Mouse (Mus musculus) macrophage (primary cell): Measurements from ENCODE around the gene Zfp612. TPM values are rescaled to one million over a fixed set of nuclear protein-coding genes. Genes with fewer than 3 reads are reported as not detected.

Experiments used
- H3K27ac ChIP-seq: fragments of 350-480 bp; formaldehyde crosslinking; 2 replicates; pipeline ENCODE4 v1.9.0; 2021
- H3K36me3 ChIP-seq: fragments of 350-480 bp; formaldehyde crosslinking; 2 replicates; pipeline ENCODE4 v1.9.0; 2021; ENCODE audit errors: inconsistent target
- H3K4me3 ChIP-seq: fragments of 350-480 bp; formaldehyde crosslinking; 2 replicates; pipeline ENCODE4 v1.9.0; 2021; ENCODE audit errors: inconsistent target
- H3K79me2 ChIP-seq: fragments of 350-480 bp; formaldehyde crosslinking; 2 replicates; pipeline ENCODE4 v1.9.0; 2021; ENCODE audit errors: inconsistent target
- WGBS: methylation state at CpG from one replicate; pipeline ENCODE4 v1.1.7; 2026; ENCODE audit warnings: inconsistent platforms; ENCODE audit not compliant: missing documents; 5-methylcytosine and 5-hydroxymethylcytosine counted together
- polyA plus RNA-seq: library from polyadenylated mRNA; stranded (reverse); fragments of 250-400 nt; gene quantifications from 3 replicates; pipeline ENCODE4 v1.2.4, GENCODE M21; 2018; ENCODE audit warnings: inconsistent platforms

Gene Zfp612
- polyA plus RNA-seq, 1 experiment from 2014 or later: not detected

- WGBS: 89% methylated on average over 8 of the region's 8 CpGs
- H3K27ac ChIP-seq: no peak overlapping the region
Observed at GRCm38 (mm10) chr8:110074496-110074895, 5.0 kb upstream of the Zfp612 start.

GRCm38 (mm10) chr8:110082416-110083105, 3.0 kb downstream of the Zfp612 start:
- H3K27ac ChIP-seq: no peak overlapping the region
- H3K36me3 ChIP-seq: no peaks in the 10 kb centered on the region
- 88% methylated on average over 10 of the region's 11 CpGs for WGBS
- no peak overlapping the region for H3K4me3 ChIP-seq
- H3K79me2 ChIP-seq: no peaks in the 10 kb centered on the region

More at GRCm38 (mm10) chr8:110074496-110074895, 5.0 kb upstream of the Zfp612 start:
- Histone ChIP-seq H3K4me3 (no peak overlapping the region), H3K79me2 (no peaks in the 10 kb centered on the region), H3K36me3 (no peaks in the 10 kb centered on the region)

GRCm38 (mm10) chr8:110091869-110092268, 12.3 kb downstream of the Zfp612 start:
- Histone ChIP-seq H3K79me2 (no peaks in the 10 kb centered on the region), H3K4me3 (no peak overlapping the region), H3K27ac (no peak overlapping the region), H3K36me3 (no peaks in the 10 kb centered on the region)
- 65% methylated on average over 1 of the region's 1 CpGs for WGBS

GRCm38 (mm10) chr8:110100907-110101306, 21.4 kb downstream of the Zfp612 start, which contains the start of gene Gm21964:
Gene Gm21964, plus strand, starts transcription at chr8:110101207.
- WGBS: 89% methylated on average over 7 of the region's 12 CpGs
- Histone ChIP-seq H3K4me3 (no peak within 1 kb of the TSS), H3K27ac (no peak within 1 kb of the TSS), H3K79me2 (no peaks in the 10 kb centered on the region), H3K36me3 (no peaks in the 10 kb centered on the region)

GRCm38 (mm10) chr8:110101676-110102075, 22.1 kb downstream of the Zfp612 start:
- Histone ChIP-seq H3K79me2 (no peaks in the 10 kb centered on the region), H3K36me3 (no peaks in the 10 kb centered on the region), H3K4me3 (no peak overlapping the region), H3K27ac (no peak overlapping the region)
- WGBS: 93% methylated on average over 14 of the region's 15 CpGs

- no peak within 1 kb of the TSS for H3K4me3 ChIP-seq
- 71% methylated on average over 3 of the region's 3 CpGs for WGBS
- H3K36me3 ChIP-seq: no peaks in the 10 kb centered on the region
- H3K79me2 ChIP-seq: no peaks in the 10 kb centered on the region
- no peak within 1 kb of the TSS for H3K27ac ChIP-seq
Observed at GRCm38 (mm10) chr8:110102653-110103052, 23.1 kb downstream of the Zfp612 start, which contains the start of gene Gm17720. Gene Gm17720, minus strand, starts transcription at chr8:110102753.

- Histone ChIP-seq H3K4me3 (no peak overlapping the region), H3K36me3 (no peaks in the 10 kb centered on the region), H3K79me2 (no peaks in the 10 kb centered on the region), H3K27ac (no peak overlapping the region)
- 55% methylated on average over 6 of the region's 6 CpGs for WGBS
Observed at GRCm38 (mm10) chr8:110119715-110120114, 40.2 kb downstream of the Zfp612 start.

GRCm38 (mm10) chr8:110130537-110130936, 51.0 kb downstream of the Zfp612 start:
- H3K4me3 ChIP-seq: no peak overlapping the region
- no peaks in the 10 kb centered on the region for H3K36me3 ChIP-seq
- no peaks in the 10 kb centered on the region for H3K79me2 ChIP-seq
- 26% methylated on average over 13 of the region's 13 CpGs for WGBS
- H3K27ac ChIP-seq: no peak overlapping the region

GRCm38 (mm10) chr8:110134236-110134635, 54.7 kb downstream of the Zfp612 start:
- Histone ChIP-seq H3K27ac (no peak overlapping the region), H3K79me2 (no peaks in the 10 kb centered on the region), H3K36me3 (no peaks in the 10 kb centered on the region), H3K4me3 (no peak overlapping the region)
- WGBS: 94% methylated on average over 8 of the region's 8 CpGs

GRCm38 (mm10) chr8:110135515-110135914, 56.0 kb downstream of the Zfp612 start:
- Histone ChIP-seq H3K79me2 (no peaks in the 10 kb centered on the region), H3K36me3 (no peaks in the 10 kb centered on the region), H3K4me3 (no peak overlapping the region), H3K27ac (no peak overlapping the region)
- WGBS: 90% methylated on average over 7 of the region's 7 CpGs

- Histone ChIP-seq H3K4me3 (no peak overlapping the region), H3K27ac (no peak overlapping the region), H3K36me3 (no peaks in the 10 kb centered on the region), H3K79me2 (no peaks in the 10 kb centered on the region)
- WGBS: 29% methylated on average over 3 of the region's 3 CpGs
Observed at GRCm38 (mm10) chr8:110140156-110140555, 60.6 kb downstream of the Zfp612 start.

- H3K4me3 ChIP-seq: no peak overlapping the region
- H3K79me2 ChIP-seq: no peaks in the 10 kb centered on the region
- no peaks in the 10 kb centered on the region for H3K36me3 ChIP-seq
- 74% methylated on average over 4 of the region's 4 CpGs for WGBS
- H3K27ac ChIP-seq: no peak overlapping the region
Observed at GRCm38 (mm10) chr8:110140770-110141169, 61.2 kb downstream of the Zfp612 start.

Other genes starting within 250 kb of the Zfp612 start
- 2.0 to 3.3 TPM (median 2.8 TPM) in 3 replicates for gene Phlpp2, start 211.2 kb upstream of the Zfp612 start, polyA plus RNA-seq
- not detected in 3 replicates for gene Marveld3, start 117.5 kb upstream of the Zfp612 start, polyA plus RNA-seq
- not detected in 3 replicates for gene Tat, start 89.3 kb upstream of the Zfp612 start, polyA plus RNA-seq
- gene Chst4, start 40.0 kb upstream of the Zfp612 start, polyA plus RNA-seq: not detected in 3 replicates
- gene Gm21964, start 21.5 kb downstream of the Zfp612 start, polyA plus RNA-seq: not detected in 3 replicates
- gene Gm17720, start 23.0 kb downstream of the Zfp612 start, polyA plus RNA-seq: not detected in 3 replicates
- gene Calb2, start 88.5 kb downstream of the Zfp612 start, polyA plus RNA-seq: not detected in 3 replicates
- 2.3 to 5.9 TPM (median 5.0 TPM) in 3 replicates for gene Cmtr2, start 135.9 kb downstream of the Zfp612 start, polyA plus RNA-seq
- not detected in 3 replicates for gene Hydin, start 187.2 kb downstream of the Zfp612 start, polyA plus RNA-seq